Mouse (Mus musculus) fat pad, adult 2 months (tissue): ENCODE measurements around the gene Reep1.

Source experiments
- DNase-seq: peaks from one replicate; pipeline ENCODE4 v3.0.0-alpha.2; 2011; ENCODE audit warnings: low read depth, low spot score; ENCODE audit errors: extremely low read depth

Gene Reep1

DNA sequence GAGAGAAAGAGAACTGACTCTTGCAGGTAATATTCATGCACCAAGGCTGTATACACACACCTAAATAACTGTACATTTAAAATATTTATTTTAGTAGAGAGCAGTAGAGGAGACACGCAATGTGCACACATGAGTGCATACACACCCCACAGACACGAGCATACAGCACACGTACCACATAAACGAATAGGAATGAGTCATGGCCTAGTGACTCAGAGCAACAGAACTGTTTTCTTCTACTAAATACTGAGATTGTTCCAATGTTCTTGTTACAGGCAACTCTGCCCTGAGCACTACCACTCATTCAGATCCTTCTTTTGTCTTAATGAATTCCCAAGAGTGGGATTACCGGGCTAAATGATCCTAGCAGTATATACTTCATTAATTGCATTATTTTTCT is 70.7 kb downstream of the Reep1 start:
- DNase-seq = no peak

DNA sequence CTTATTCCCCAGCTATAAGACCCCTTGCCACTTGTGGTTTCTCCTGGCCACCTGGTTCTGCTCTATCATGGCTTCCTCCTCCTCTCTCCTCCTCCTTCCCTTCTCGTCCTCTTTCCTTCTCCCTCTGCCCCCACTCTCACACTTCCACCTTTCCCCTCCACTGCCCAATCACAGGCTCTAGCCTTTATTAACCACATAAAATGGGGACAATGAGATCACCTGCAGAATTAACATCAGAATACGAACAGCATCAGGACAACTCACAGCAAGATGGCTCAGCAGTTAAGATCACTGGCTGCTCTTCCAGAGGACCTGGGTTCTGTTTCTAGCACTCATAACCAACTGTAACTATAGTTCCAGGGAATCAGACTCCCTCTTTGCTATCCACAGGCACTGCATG is 72.5 kb downstream of the Reep1 start:
- DNase-seq = no peak

DNA sequence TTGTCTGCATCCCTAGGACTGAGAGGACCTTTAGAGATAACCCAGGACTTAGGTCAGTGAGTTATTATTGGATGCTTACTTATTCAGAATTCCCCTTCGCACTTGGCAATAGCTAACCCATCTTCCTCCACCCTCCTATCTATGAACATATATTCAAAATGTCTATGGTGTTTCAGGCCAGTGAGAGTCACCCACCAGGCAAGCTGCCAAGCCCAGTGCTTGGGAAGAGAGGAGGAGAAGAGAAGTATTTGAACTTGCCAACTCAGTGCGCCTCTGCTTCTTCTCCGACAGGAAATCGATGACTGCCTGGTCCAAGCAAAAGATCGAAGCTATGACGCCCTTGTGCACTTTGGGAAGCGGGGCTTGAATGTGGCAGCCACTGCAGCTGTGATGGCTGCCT is 73.1 kb downstream of the Reep1 start:
- DNase-seq = no peak

DNA sequence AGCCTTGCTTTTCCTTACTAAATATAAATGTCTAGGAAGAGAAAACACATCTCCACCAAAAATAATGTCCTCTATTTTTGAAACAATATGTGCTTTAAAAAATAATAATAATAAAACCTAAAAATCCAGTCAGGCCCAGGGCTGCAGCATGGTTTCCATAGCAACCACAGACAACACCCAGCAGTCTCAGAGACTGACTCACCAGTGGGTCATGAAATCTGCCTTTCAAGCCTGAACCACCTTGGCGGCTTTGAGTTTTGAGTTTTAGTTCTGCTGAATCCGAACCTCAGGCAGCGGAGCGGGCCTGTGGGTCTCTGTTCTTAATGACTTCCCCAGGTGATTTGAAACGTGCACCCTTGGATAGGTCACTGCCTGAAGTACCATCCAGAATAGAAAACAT is 75.8 kb downstream of the Reep1 start:
- DNase-seq = no peak

DNA sequence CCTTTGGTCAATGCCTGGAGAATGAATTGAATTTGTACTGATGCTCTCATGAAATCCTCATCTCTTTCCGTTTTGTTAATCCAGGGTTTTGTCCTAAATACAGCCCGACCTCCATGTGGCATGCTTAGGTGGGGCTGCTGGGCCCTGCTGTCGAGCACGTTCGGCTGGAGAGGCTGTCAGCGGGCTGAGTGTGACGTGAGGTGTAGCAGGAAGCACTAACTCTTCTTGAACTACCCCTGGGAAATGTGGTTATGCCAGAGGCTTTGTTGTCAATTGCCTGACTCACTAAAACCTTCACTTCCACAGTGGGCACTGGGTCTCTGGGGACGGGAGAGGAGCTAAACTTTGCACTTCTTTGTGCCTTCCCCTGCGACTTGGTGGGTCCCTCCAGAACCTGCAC is 81.0 kb downstream of the Reep1 start:
- no peak for DNase-seq

DNA sequence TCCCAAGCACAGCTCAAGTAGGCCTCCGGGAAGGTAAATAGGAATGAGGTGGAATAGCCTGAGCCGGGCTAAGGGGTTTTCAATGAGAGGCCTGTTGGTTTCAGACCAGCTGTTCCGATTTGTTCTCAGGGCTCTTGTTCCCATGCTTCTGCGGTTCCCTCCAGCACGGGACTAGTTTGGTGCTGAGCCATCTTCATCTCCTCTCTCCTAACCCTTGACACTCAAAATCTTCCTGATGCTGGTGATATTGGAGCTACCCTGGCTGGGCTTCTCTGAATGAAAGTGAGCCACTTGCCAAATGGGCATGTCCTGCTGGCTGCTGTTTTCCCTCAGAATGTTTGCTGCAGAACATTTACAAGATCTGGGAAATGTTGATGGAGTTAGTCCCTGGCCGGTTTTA is 84.4 kb downstream of the Reep1 start:
- DNase-seq = no peak

DNA sequence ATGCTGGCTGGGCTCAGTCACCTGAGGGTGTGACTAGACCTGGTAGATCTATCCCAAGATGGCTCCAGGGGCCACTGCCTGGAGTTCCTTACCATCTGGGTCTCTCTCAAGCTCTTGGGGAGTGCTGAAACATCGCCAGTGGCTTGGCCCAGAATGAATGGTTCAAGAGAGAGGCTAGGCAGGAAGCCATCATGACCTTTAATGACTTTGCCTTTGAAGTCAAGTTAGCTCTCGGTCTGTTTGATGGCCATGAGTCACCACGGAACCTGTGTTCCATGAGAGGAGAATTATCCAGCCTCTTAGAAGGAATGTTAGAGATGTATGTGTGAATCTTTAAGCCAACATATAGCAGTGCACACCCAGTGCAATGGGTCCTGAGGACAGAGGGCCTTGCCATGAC is 92.0 kb downstream of the Reep1 start:
- no peak for DNase-seq

DNA sequence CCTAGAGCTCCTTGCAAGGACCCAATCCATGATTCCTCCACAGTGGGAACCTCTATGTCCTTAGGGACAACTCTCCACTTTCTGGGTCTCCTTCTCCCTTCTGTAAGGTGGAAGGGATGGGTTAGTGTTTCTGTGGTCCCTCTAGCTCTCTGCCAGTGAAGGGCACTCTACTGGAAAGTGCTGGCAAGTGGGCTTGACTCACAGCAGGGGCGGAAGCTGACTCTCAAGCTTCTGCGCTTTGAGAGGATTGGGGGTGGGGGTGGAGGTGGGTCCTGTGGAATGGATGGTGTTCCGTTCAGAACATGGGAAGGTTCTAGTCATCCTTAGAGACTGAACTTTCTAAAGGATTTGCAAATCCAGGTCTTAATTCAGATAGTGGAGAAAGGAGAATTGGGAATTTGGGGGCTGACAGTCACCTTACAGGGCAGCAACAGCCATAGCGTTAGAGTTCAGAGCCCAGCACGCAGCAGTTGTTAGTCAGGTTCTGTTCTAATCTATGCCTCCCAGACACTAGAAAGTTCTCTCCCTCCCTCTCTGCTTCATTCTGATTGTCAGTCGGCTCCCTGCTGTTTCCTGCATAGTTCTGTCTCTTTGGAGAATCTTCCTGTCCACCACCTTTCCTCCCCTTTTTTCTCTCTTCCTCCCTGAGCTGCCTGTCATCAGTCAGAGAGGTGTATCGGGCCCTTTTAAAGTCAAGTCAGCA is 93.8 kb downstream of the Reep1 start:
- DNase-seq = no peak

DNA sequence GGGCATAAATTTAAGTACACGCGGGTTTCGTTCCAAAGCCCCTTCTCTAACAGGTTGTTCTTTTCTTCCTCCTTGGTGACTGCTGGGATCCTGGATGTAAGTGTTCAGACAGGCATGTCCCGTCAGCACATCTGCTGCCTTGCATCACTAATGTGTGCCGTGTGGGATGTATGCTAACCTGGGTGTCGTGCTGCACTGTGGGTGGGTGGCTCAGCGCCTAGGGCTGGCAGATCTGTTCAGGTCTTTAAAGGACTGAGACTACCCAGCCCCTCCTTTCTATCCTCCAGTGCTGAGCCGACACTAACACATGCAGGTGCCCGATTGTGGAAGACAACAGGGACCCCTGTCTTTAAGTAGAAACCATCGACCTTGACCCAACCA is 94.3 kb downstream of the Reep1 start:
- no peak for DNase-seq

DNA sequence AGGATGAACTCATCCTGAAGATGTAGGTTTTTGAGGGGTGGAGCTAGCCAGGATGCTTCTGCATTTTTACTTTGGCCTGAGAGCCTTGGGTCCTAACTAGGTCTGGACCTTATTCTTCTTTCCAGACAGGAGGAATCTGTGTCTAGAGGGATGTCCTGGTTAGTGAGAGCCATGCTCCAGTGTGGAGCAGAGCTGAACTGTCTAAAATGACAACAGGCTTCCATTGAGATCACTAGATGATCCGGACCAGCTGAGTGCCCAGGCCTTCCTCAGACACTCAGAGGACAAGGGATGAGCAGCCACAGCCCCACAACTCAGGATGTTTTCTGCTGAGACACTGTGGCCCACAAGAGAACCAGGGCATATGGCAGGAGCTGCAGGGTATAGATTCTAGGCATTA is 96.2 kb downstream of the Reep1 start:
- no peak for DNase-seq

DNA sequence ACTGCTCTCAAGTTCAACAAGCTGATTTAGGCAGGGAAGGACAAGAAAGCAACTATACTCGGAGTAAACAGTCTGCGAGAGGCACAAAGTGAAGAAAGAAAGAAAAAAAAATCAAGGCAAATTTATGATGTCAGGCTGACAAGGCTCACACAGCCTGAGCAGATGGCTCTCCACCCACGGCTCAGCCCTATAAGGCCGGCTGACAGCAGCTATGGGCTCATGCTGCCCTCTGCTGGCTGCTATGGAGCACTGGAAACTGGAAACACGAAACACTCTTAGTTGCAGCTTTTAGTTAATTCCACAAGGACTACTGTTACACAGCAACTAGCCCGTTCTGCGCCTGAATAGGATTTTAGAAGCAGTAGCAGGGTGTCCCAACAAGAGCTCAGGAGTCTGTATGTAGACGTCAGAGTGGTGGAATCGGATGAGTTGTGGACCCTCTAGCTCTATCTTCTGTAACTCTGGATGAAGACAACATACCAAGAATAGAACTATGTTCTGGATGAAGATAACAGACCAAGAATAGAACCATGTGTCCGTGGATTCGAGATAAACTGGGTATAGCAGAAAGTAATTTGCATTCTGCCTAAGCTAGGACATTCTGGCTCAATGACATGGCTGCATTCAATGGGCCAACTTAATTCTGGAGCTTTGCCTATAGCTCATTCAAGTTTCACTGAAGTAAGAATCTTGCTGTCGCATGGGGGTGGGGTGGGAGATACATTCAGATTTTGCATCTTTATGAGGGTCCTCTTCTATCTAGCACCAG is 96.9 kb downstream of the Reep1 start:
- no peak for DNase-seq

DNA sequence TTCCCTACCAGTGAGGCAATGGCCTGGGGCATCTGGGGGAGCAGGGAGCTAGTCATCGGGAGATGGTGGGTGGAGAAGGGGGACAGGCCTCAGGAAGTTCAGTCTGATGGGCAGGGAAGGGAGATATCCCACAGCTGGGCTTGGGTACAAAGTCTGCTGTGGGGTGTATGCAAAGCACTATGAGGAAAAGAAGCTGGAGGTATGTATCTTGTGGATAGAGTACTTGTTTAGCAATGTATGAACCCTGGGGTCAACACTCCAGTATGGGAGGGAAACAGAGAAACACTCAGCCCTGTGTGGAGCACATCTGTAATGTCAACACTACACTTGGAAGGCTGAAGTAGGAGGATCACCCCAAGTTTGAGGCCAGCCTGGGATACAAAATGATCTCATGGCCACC is 99.4 kb downstream of the Reep1 start:
- no peak for DNase-seq

DNA sequence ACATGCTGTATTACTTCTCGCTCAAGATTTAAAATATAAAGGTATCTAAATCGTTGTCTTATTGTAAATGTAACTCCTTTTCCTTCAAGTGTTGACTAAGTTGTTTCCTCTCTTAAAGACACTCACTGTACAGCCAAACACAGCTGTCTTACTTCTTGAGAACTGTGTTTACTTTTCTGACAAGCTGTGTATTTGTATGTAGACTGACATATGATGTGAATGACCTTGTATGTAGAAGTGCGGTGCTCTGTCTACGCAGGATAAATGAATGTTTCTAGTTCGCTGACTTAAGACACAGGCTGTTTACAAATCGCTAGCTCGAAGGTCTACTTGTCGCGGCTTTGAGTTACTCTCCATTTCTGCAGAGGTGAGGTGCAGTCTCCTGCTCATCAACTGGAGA is 102.5 kb downstream of the Reep1 start:
- no peak for DNase-seq

DNA sequence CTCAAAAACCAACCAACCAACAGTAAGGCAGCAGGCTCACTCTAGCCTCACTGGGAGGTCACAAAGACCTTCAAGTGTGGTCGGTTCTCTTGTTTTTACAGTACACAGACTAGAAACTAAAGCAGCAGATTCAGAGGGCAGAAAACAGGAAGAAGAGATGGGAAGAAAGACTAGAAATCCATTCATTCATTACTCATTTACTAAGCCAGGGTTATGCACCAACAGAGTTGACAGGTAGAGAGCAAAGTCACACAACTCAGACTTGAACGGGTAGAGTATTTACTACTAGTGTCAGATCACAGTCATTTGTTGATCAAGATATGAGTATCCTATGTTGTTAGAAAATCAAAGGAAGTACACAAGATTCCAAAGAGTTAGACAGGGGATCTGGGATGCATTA is 105.5 kb downstream of the Reep1 start:
- no peak for DNase-seq

DNA sequence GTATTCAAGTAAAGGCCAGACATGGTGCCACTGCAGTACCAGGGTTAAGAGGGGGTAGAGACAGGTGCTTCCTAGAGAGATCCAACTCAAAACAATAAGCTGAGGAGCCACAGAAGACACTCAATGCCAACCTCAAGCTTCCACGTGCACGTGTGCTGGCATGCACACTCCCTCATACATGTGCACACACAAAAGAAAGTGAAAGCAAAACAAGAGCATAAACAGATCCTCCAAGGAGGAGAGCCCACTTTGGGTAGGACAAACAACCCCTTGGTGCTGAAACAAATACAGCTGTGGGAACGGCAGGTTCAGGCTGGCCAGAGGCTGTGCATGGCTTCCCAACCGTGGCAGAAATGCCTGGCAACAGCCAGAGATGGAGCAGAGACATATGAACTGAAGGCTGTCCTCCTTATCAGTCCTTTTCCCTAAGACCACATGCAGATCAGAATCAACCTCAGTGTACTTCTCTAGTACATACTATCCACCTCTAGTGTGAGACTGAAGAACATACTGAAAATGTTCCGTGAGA is 112.5 kb downstream of the Reep1 start:
- no peak for DNase-seq

DNA sequence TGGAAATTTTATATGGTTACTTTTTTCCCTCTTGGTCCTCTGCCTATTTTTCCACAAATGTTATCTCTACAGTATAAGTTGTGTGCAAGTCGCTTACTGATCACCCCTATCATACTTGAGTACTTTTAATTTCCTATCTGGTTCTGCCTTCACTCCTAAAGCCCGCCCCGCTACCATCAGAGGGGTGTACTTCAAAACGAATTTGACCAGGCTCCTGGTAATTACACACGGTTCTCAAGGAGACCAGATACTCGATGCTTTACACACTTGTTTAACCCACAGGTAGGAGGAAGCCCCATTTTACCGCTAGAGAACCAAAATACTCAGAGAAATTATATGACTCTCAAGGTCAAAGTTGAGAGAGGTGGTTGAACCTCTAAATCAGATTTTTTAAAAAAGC is 115.7 kb downstream of the Reep1 start:
- no peak for DNase-seq

DNA sequence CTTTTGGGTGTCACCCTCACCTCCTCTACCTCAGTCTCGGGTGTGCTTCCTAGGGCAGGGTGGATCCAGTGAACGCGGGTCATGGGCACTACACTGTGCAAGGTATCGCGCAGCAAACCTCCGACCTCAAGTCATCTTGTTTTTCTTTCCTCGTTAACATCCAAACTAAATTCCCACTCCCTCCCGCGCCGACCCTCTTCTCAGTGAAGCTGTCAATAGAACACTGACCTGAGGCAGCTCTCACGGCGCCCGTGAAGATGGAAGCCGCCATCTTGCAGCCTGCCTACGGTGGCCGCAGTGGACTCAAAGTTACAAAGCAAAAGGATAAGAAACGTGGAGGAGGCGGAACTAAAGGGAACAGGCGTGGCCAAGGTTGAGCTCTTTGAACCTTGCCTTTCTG is 116.1 kb downstream of the Reep1 start:
- peak; percentile 61 for DNase-seq

DNA sequence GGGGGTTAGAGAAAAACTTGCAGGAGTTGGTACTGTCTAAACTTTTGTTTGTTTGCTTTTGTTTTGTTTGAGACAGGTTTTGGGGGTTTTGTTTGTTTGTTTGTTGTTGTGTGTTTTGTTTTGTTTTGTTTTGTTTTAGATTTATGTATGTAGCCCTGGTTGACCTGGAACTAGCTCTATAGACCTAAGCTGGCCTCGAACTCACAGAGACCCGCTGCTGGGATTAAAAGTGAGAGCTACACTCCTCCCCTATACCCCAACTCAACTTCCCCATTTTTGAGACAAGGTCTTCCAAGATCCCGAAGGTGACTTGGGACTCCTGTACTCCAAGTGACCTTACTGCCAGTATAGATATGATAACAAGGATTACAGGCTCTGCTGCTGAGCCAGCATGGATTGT is 116.6 kb downstream of the Reep1 start:
- no peak for DNase-seq

DNA sequence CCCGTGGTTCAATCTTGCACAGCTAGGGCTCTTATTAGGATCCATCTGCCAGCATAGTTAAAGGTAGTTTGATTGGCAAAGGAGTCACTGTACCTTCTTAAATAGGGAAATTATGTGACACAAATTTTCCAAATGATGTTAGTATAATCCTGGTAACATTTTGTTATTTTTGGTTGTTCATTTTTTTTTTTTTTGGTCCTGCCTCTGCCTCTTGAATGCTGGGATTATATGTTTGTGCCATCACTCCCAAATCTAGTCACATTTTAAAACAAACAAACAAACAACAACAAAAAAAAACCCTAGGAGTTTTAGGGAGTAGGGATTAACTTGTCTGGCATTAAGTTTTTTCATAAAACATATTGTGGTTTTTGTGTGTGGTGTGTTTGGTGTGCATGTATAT is 119.5 kb downstream of the Reep1 start, which contains the start of gene Mrpl35:
Gene Mrpl35 (minus strand): TSS at position 101 of the 400 bp plus-strand sequence.
- DNase-seq = no peak

DNA sequence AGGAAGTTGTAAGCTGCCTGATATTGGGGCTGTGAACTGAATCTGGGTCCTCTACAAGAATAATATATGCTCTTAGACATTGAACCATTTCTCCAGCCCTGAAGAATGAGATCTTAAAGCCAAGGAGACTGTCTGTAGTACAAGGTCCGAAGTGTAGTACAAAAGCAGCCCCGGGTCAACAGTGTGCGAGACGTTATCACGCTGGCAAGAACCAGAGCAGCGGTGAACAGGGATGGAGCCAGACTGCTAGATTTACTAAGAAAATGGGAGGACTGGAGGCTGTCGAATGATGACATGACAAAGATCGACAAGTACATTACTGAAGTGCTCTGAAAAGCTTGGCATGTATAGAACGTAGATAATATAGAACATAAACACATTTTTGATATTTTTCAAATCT is 122.4 kb downstream of the Reep1 start:
- no peak for DNase-seq

DNA sequence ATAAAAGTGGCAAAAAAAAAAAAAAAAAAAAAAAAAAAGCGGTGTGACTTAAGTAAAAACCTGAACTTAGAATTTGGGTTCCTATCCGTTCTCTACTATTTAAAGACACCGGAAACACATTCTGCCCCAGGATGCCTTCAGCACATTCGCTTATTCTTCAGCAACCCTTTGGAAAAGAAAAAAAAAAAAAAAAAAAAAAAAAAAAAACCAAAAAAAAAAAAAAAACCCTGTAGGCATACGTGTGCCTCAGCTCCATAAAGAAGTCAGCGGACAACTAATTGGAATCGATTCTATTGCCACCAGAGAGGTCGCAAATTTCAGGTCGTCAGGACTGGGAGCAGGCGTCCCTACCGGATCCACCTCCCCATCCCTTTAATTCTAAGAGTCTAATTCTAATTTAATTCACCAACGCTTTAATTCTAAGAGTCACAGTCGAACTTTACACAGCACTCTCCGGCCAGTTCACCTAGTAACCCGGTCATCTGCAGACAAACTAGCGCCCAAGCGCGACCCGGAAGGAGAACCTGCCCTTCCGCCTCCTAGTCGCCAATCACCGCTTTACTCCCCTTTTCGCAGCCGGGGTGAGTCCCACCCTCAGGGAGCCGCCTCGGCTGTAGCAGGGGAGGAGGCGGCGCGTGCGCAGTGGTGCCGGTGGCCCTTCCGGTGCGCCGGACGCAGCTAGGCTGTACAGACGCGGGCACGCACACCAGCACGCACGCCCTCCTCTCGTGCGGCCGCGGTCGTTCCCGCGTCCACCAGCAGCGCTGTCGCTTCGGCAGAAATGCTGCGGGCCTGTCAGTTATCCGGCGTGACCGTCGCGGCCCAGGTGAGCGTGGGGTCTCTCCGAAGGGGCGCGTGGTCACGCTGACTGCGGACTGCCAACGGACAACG is 123.6 kb downstream of the Reep1 start, which contains the start of gene Immt:
Gene Immt (plus strand): TSS at position 642 of the 891 bp plus-strand sequence.
- peak; percentile 52 for DNase-seq
